Mouse (Mus musculus) mouse trophoblast stem cell (cell line): ENCODE data around the gene Pacsin2.
"Not testable (repeated sequence)": the region's sequence is repeated elsewhere in the genome, so short reads cannot be mapped to it uniquely, and the experiment has no call there.

Experiments used
- in situ Hi-C, 2 experiments: fragments of 300-500 bp; cut with MseI, MboI; formaldehyde crosslinking; loops; 2 replicates in 1 of 2; 3 replicates in 1 of 2; pipeline ENCODE4 v1.15.1; 2025

Gene Pacsin2

DNA sequence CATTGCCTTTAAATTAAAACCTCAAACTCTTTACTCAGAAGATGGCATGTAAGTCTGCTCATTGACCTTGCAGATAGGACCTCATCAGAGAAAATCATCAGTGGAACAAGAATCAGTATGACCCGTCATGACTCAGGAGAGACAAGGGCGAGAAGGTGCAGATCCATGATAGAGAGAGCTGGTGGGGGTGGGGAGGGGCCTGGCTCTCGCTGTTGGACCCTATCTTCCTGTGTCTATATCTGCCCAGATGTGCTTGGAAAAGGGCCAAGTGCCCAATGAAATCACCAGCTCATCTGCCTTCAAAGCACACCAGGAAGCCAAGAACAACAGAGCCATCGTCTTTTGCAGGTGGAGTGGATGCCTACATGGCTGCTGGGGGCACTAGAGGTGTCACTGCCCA, 87.3 kb downstream of the Pacsin2 start:
- in situ Hi-C loops = no loop called here

DNA sequence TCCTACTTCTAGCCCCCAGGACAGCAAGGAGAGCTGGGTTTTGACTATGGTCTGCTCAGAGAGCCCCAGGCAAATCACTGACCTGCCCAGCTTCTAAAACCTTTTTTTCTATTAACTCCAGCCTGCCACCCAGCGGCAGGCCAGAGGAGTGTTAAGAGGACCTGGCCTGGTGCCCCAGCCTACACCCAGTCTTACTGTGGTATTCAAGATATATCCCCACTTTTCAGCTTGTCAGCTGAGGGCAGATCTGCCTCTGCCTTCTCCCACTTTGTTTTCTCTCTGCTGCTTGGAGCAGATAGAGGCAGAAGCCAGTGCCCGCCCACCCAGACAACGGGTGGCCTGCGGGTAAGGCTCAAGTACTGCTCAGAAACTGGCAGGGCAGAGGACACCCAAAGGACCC, 89.3 kb downstream of the Pacsin2 start:
- in situ Hi-C loops = no loop called here

DNA sequence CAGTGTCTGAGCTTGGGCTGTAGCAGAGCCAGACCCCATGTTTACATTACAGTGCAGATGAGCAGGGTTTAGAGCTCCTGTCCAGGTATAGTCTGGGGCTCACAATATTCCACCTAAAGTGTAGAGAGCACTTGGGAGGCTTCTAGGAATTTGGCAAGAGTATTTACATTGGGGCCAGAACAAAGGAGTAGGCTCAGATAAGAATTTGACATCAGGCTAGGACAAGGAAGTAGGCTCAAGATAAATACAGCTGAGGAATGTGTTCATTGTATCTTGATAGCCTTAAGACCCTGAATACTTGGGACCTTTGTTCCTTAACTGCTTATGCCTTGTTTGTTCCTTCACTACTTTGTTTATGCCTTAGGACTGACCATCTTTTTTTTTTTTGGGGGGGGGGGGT, 90.3 kb downstream of the Pacsin2 start:
- in situ Hi-C loops = no loop called here

DNA sequence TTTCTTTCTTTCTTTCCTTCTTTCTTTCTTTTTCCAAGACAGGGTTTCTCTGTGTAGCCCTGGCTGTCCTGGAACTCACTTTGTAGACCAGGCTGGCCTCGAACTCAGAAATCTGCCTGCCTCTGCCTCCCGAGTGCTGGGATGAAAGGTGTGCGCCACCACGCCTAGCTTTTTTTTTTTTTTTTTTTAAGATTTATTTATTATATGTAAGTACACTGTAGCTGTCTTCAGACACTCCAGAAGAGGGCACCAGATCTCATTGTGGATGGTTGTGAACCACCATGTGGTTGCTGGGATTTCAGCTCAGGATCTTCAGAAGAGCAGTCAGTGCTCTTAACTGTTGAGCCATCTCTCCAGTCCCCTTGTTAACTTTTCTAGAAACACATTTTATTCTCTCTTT, 95.7 kb downstream of the Pacsin2 start:
- in situ Hi-C loops = not testable (repeated sequence)

DNA sequence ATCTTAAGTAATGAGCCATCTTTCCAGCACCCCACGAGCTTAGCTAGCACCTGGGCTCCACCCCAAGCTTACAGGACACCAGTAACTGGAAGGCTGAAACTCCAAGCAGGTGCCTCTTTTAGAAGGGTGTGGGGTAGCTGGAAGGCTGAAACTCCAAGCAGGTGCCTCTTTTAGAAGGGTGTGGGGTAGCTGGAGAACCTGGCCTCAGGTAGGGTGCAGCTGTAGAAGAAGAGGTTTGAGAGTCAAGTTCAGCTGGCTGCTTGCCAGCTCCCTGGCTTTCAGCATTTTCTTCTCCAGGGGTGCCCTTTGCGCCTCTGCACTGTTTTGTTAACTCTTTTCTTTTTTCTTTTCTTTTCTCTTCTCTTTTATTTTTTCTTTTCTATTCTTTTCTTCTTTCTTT, 96.1 kb downstream of the Pacsin2 start:
- in situ Hi-C loops = no loop called here

DNA sequence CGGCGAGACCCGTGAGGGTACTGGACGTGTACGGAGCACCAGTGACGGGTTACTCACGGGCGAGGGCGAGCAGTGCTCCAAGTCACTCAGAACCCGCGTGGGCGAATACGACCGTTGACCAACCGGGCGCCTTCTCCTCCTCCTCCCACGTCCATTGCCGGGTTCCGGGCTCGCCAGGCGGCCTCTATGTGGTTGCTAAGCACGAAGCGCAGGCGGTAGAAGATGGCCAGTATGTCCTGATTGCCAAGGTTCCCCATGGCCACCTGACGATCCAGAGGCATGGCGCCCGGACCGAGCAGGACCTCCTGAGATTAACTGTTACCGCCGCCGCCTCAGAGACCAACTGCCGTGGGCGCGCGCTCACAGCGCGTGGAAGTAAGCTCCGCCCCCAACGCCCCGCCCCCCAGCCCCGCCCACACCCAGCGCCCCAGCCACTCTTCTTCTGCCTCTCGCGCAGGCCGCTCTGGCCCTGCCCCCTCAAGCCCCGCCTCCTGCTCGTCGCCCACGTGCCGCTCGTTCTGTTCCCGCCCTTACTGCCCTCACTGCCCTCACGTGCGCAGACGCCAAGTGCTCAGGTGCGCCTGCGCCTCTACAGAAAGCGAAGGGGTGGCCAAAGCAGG, 97.4 kb downstream of the Pacsin2 start:
- in situ Hi-C loops = no loop called here

DNA sequence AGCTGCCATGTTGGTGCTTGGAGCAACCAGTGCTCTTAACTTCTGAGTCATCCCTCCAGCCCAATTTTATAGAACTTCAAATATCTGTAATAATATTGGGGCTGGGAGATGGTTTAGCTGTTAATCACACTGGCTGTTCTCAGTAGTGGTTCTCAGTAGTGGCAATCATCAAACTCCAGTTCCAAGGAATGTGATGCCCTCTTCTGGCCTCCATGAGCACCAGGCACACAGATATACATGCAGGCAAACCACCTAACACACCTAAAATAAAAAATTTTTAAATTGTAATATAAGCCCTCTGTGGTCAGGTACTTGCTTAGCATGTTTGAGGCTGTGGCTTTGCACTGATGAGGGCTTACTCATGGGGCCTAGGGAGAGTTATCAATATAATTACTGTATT, 98.7 kb downstream of the Pacsin2 start:
- in situ Hi-C loops = no loop called here

DNA sequence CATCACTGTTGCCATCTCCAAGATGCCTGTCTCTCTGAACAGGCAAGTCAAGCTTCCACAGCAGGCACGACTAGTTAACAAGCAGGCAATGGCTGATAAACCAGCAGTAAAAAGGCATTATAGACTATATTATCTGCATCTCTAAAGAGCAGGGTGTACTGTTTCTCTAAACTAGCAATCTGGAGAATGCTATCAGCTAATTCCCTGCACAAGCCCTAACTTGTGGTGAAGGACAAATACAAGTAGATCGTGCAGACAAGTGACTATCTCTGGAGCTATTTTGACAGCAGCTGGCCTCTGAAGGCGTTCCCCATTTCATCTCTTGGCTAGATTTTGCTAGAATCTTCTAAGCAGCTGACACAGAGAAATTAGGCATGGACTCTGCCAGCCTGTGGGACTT, 100.2 kb downstream of the Pacsin2 start:
- in situ Hi-C loops = no loop called here

DNA sequence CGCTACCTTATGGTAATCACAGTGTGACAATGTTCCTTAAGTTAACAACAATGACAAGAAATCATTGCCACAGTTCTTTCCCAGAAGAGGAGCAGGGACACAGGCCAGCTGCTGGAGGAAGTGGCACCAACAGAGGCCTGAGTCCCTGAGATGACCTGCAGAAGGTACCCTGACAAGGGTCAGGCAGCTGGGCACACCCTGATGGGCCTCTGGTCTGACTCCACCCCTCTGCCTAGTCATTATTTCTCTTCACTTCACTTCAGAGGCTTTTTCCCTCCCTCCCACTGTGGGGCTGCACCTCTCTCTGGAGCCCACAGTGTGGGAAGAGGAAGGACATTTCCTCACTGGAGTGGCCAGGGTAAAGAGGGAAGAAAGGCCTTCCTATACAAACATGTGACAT, 101.6 kb downstream of the Pacsin2 start:
- in situ Hi-C loops = not testable (repeated sequence)

DNA sequence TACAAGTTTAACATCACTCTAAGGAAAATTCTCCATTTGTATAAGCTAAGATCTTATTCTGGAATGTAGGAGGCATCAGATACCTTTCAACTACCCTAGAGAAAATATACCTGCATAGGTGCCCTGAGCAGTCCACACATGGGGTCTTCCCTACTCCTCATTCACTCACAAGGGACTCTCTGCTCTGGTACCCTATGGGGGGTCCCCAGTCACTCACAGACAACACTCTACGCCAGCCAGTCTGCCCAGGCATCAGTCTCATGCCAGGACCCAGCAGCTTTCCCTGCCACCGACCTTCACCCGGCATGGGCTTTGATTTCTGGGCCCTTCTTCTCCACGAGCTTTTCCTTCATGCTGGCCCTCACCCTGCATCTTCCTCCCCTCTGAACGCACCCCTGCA, 103.5 kb downstream of the Pacsin2 start:
- in situ Hi-C loops = not testable (repeated sequence)

DNA sequence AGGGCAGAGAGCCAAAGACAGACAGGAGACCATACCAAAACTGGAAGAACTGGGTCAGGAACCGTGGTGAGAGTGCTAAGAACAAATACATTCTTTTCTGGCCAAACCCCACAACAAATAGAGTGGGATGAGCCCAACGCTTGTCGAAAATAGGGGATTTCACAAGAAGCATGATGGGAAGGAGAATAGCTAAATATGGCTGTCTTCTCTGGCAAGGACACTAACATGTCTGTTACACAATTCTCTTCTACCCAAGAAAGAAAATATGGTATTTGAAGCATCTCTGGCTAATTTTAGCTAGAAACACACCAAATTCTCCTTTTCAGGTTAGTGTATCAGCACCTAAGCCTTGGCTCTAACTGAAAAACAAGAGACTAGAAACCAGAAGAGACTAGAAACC, 104.3 kb downstream of the Pacsin2 start:
- in situ Hi-C loops = no loop called here

DNA sequence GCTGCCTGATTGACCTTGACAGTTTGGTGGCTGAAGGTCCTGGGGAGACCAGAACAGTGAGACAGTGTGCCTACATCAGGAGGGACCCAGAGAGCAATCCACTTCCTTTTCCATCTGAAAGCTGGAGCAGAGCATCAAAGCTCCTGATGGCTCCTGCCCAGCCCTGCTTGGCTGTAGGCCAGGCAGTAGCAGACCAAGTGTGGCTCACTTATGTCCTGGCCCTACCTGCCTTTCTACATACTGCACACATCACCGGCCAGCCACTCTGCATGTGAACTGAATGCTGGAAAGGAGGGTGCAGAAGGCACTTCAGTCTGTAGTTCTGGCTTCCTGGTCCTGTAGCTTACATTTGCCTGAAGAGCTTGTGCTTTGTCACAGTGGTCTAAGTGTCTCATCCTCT, 105.9 kb downstream of the Pacsin2 start:
- in situ Hi-C loops = no loop called here

DNA sequence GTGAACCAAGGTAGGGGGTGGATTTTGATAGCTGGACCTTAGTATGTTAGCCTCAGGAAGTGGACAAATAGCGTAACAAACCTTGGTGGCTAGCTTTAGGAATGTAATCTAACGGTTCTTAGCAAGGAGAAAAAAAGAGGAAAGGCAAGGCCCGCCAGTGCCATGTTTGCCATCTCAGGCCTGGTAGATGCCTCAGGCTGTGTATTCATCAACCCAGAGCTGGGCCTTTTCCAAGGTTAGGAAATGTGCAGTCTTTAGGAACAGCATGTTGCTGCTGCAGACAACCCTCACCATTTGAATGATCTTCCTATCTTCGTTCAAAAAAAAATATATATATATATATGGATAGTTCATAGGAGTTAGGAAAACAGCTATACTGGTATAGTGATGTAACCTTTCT, 112.9 kb downstream of the Pacsin2 start:
- in situ Hi-C loops = no loop called here

DNA sequence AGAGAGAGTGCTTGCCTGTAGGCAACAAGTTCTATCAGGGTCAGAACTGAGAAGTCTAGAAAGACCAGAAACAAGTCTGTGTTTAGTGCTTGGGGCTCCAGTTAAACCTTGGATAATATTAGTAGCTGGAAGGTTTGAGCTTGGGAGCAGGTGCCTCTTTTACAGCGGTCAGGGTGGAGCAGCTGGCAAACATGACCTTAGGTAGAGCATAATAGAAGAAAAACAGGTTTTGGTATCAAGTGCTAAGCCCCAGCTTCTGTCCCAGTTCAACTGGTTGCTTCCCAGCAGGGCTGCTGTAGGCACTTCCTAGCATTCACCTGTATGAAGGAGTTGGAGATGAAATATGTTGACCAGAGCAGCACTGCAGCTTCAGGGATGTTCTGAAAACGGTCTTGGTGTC, 113.5 kb downstream of the Pacsin2 start:
- in situ Hi-C loops = no loop called here

DNA sequence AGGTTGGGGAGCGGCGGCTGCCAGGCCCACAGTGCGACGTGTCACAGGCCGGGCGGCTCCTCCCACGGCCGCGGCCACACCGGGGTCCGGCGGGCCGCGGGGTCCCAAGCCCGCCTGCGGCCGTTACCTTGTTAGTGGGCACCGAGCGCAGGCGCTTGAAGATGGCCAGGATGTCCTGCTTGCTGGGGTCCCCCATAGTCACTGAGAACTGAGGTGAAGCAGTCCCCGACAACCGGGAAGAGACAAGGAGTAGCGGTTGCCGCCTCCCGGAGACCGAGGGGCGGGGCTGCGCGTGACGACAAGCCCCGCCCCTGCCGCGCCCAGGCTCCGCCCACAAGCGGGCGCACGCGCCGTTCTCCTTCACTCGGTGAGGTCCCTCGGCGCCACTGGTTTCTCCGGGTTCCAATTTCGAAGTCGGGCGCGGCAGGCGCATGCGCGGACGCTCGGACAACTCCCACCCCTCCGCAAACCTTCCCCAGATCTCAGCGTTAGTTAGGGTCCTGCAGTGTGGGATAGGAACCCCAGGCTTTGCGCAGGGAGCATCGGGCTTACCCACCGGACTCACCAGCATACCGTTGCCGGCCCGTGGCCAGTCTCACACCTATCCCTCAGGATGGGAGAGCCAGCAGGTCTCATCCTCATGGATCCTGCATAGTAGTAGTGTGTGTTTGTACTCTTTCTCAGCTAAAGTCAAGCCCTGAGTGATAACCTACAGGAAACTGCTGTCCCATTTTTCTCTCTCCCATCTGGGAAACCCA, 114.3 kb downstream of the Pacsin2 start, which contains the start of gene Arfgap3:
Gene Arfgap3, minus strand, starts transcription at position 294 of the 758 bp plus-strand sequence.
- in situ Hi-C loops = no loop called here

DNA sequence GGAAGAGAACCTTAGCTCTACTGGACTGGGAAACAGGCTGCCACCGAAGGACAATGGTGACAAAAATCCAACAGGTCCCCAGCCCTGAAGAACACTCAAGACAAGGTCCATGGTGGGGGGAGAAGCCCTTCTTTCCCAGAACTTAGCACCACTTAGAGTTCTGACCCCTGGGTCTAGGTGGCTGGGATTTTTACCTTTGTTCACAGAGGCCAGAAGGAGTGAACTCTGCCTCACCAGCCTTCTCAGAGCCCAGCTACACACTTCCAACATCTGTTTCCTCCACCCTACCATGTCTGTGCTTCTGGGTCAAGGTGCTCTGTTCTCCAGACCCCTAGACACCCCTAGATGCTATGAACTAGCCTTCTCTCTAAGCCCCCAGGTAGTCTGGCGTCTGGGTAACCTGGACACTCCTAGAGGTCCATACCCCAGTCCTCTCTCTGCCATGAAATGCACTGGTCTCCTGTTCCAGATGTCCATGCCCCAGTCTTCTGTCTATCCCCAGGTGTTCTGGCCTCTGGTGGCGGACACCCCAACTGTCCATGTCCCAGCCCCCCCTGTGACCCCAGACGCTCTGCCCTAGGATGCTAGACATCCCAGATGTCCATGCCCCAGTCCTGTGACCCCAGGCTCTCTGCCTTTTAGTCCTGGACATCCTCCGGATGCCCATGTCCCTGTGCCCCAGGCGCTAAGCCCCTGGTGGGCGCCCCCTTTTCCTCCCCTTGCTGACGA, 115.0 kb downstream of the Pacsin2 start:
- in situ Hi-C loops = no loop called here

DNA sequence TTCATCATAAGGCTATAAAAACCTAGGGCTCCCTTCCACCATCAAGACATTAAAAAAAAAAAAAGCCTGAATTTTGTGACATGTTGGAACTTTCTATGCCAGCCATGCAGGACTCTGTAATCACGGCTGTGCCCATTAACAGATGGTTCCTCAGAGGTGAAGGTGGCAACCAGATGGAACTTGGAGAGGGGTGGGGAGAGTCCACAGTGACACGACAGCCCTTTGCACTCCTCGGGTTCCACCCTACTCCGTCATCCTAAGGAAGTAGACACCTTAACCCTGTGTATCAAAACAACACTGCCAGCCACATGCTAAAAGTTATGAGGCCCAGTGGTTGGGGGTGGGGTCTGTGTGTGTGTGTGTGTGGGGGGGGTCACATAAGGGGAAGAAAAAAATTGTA, 115.7 kb downstream of the Pacsin2 start:
- in situ Hi-C loops = no loop called here

DNA sequence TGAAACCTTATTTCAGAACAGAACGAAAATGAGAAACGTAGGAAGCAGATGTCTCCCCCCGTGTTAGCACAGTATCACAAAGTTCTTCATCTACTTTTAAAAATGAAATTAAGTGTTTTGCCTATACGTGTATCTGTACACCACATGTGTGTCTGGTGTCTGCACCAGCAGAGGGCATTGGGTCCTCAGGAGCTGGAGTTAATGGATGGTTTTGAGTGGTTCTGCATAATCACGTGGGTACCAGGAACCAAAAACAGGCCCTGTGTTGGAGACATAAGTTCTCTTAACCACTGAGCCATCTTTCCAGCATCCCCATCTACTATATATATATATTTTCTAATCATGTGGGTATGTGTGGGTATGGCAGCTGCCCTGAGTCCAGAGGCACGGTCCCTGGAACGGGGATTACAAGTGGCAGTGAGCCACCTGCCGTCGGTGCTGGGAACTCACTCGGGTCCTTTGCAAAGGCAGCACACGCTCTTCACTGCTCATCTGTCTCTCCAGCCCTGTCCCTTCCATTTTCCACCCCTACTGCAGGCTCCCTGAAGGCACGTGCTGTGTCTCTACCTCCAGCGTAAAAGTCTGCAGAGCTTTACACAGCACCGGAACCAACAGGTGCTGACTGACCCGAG, 118.4 kb downstream of the Pacsin2 start:
- in situ Hi-C loops = no loop called here

DNA sequence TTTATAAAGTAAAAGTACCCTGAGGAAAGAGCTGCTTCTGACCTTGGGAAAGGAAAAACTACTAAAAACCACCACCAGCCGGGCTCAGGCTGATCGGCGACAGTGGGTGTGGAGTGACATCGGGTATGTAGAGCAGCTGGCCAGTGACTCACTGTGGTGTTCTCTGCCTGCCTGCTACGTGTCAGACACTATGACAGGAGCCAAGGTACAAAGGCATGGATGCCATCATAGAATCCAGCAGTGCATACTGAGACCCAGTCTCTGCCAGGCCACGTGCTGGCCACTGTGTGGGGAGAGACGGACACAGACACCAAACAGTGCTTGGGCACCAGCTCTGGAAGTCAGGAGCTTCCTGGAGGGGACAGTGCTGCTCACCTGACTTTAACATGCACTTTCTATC, 119.5 kb downstream of the Pacsin2 start:
- in situ Hi-C loops = no loop called here

DNA sequence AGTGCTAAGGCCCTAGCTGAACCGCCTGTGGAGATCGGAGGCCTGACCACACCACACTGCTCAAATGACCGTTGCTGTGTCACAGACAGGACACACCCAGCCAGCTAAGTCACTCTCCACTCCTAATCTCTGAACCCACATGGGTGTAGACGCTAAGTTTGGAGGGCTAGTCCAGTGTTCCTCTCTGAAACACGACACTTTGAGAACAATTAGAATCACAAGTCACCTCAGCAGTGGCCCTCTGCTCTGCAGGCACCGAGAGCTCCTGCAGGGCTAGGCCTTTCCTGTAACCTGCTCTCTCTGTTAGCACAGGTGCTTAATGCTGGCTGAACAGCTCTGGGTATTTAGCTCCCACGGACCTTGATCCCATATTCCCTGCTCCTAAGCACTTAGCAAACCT, 120.2 kb downstream of the Pacsin2 start:
- in situ Hi-C loops = no loop called here

DNA sequence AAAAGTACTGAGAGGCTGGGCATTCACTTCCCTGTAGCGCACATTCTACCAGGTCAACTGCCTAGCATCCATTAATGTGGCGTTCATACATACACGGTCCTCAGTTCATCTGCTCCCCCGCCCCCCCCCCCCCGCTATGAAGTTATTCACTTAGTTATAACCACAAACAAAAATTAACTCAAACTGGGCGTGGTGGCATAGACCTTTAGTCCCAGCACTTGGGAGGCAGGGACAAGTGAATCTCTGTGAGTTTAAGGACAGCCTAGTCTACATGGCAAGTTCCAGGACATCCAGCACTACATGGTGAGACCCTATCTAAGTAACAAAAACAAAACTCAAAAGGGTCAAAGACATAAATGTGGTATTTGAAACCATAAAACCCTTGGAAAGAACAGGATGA, 125.5 kb downstream of the Pacsin2 start:
- in situ Hi-C loops = no loop called here
